Mouse (Mus musculus) lung, postnatal 0 days (tissue): ENCODE data around the gene Pllp. TPM values are rescaled to one million over a fixed set of nuclear protein-coding genes. Genes with fewer than 3 reads are reported as not detected.

Source experiments
- ATAC-seq: fragments of 200-750 bp; cut with Nextera tagmentation; 2 replicates; pipeline ENCODE4 v1.8.0; 2017; ENCODE audit warnings: moderate library complexity
- DNase-seq: peaks from one replicate; pipeline ENCODE4 v3.0.0-alpha.2; 2016; ENCODE audit warnings: low spot score
- H3K27ac ChIP-seq: fragments of 300-500 bp; sonication (generic); 2 replicates; pipeline ENCODE4 v1.5.1; 2014; ENCODE audit warnings: antibody characterized with exemption, mild to moderate bottlenecking, low read length, mixed read lengths
- H3K27me3 ChIP-seq: fragments of 300-500 bp; sonication (generic); replicated peaks from 2 replicates; pipeline ENCODE4 v1.6.1; 2014; ENCODE audit warnings: low read length, mixed read lengths; ENCODE audit not compliant: insufficient read depth
- H3K36me3 ChIP-seq: fragments of 300-500 bp; sonication (generic); 2 replicates; pipeline ENCODE4 v1.6.1; 2014; ENCODE audit warnings: low read length, mixed read lengths; ENCODE audit not compliant: insufficient read depth
- H3K4me1 ChIP-seq: fragments of 300-500 bp; sonication (generic); 2 replicates; pipeline ENCODE4 v1.6.1; 2014; ENCODE audit warnings: antibody characterized with exemption, low read depth, low read length, mixed read lengths; ENCODE audit not compliant: insufficient read depth
- H3K4me2 ChIP-seq: fragments of 300-500 bp; sonication (generic); replicated peaks from 2 replicates; pipeline ENCODE4 v1.6.1; 2014; ENCODE audit warnings: low read depth, mild to moderate bottlenecking, low read length, moderate library complexity, mixed read lengths
- H3K4me3 ChIP-seq: fragments of 300-500 bp; sonication (generic); 2 replicates; pipeline ENCODE4 v1.5.1; 2014; ENCODE audit warnings: low read depth, low read length
- H3K9ac ChIP-seq: fragments of 300-500 bp; sonication (generic); replicated peaks from 2 replicates; pipeline ENCODE4 v1.6.1; 2014; ENCODE audit warnings: low read depth, mild to moderate bottlenecking
- H3K9me3 ChIP-seq: fragments of 300-500 bp; sonication (generic); 2 replicates; pipeline ENCODE4 v1.6.1; 2016; ENCODE audit warnings: low read length, mixed read lengths
- CTCF ChIP-seq: IDR thresholded peaks from 2 replicates; pipeline ENCODE4 v1.5.1; 2016; ENCODE audit warnings: antibody characterized with exemption, mild to moderate bottlenecking
- EP300 ChIP-seq: IDR thresholded peaks from 2 replicates; pipeline ENCODE4 v1.6.1; 2016; ENCODE audit warnings: antibody characterized with exemption, mild to moderate bottlenecking, control low read depth
- WGBS: fragments of 180-500 bp; shearing (Covaris S2); extraction: QIAGEN DNeasy Blood & Tissue Kit; methylation state at CpG from one replicate; pipeline ENCODE4 v1.1.7; 2014; 5-methylcytosine and 5-hydroxymethylcytosine counted together
- polyA plus RNA-seq: library from polyadenylated mRNA; unstranded; fragments of >200 nt; fragmentation: Nextera tagmentation; extraction: Ambion mirVana; gene quantifications from 2 replicates; pipeline ENCODE4 v1.2.1, GENCODE M21; 2015

Gene Pllp
- polyA plus RNA-seq, 1 experiment from 2014 or later: 29.1 TPM

DNA sequence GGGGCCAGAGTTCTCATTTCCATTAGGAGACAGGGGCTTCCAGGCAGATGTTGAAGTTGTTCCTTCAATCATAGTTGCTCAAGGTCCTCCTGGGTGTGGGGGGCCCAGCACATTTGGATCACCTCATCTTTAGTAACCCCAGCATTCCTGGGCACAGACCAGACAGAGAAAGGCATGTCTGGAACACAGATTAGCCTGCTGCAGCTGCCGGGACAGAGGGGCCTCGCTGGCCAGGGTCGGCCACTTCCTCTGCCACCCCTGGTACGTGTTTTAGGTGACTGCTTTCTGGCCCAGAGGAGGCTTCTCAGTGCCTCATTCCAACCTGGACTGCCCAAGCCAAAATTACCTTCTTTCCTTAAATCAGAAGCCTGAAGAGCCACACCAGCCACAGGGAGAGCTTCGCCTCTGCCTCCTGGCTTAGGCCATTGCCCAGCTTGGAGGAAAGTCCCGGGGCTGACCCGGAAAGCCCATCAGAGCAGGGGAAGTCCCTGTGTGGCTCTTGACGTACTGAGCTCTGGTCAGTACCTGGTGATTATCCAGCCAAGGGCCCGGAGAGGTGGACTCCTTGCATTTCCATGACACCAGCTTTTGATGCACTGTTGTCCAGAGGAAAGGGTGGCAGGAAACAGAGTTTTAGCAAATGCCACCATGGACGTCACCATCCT lies 9.6 kb upstream of the Pllp start:
- H3K4me3 ChIP-seq: no peak overlapping the region
- H3K9ac ChIP-seq: no peak overlapping the region
- no peak overlapping the region for H3K27ac ChIP-seq
- TF ChIP-seq EP300: no peak
- TF ChIP-seq CTCF: no peak
- DNase-seq: no peak
- H3K4me2 ChIP-seq: no peak overlapping the region
- no peaks in the 10 kb centered on the region for H3K27me3 ChIP-seq
- H3K4me1 ChIP-seq: peaks cover 3% of the 10 kb centered on the region; the same call in 1 of the 2 replicates
- no peak for ATAC-seq
- H3K36me3 ChIP-seq: no peaks in the 10 kb centered on the region
- H3K9me3 ChIP-seq: no peaks in the 10 kb centered on the region
- WGBS: 75% methylated on average over 10 of the region's 10 CpGs

GRCm38 (mm10) chr8:94704669-94704984 lies 8.5 kb upstream of the Pllp start:
- DNase-seq (no peak), ATAC-seq (no peak)
- no peaks in the 10 kb centered on the region for H3K9me3 ChIP-seq
- peak overlapping the region; percentile 51 for H3K4me2 ChIP-seq
- no peaks in the 10 kb centered on the region for H3K27me3 ChIP-seq
- H3K36me3 ChIP-seq: no peaks in the 10 kb centered on the region
- peak overlapping the region; percentile 16 for H3K4me3 ChIP-seq
- no peak overlapping the region for H3K27ac ChIP-seq
- H3K4me1 ChIP-seq: peaks cover 3% of the 10 kb centered on the region; the same call in 1 of the 2 replicates
- no peak for TF ChIP-seq CTCF
- no peak for TF ChIP-seq EP300
- H3K9ac ChIP-seq: no peak overlapping the region
- WGBS: 11% methylated on average over 9 of the region's 9 CpGs

GRCm38 (mm10) chr8:94703972-94704668 lies 8.0 kb upstream of the Pllp start:
- no peaks in the 10 kb centered on the region for H3K9me3 ChIP-seq
- ATAC-seq (peak; percentile 89), DNase-seq (peak; percentile 96)
- no peaks in the 10 kb centered on the region for H3K36me3 ChIP-seq
- peak overlapping the region; percentile 34 for H3K4me3 ChIP-seq
- H3K27ac ChIP-seq: no peak overlapping the region
- no peaks in the 10 kb centered on the region for H3K27me3 ChIP-seq
- under 1% methylated on average over 35 of the region's 35 CpGs for WGBS
- H3K9ac ChIP-seq: no peak overlapping the region
- H3K4me2 ChIP-seq: peak overlapping the region; percentile 51
- TF ChIP-seq CTCF (peak; percentile 93), EP300 (peak; percentile 61)
- H3K4me1 ChIP-seq: peaks cover 3% of the 10 kb centered on the region; the same call in 1 of the 2 replicates

- peaks cover 3% of the 10 kb centered on the region; the same call in 1 of the 2 replicates for H3K4me1 ChIP-seq
- under 1% methylated on average over 35 of the region's 35 CpGs for WGBS
- no peaks in the 10 kb centered on the region for H3K9me3 ChIP-seq
- 0 out of 2 replicates have a peak overlapping the region, but pooled peaks have one; percentile 0 for H3K9ac ChIP-seq
- no peaks in the 10 kb centered on the region for H3K36me3 ChIP-seq
- peak overlapping the region; percentile 34 for H3K4me3 ChIP-seq
- H3K27me3 ChIP-seq: no peaks in the 10 kb centered on the region
- DNase-seq (peak; percentile 88), ATAC-seq (peak; percentile 78)
- peak overlapping the region; percentile 50 for H3K4me2 ChIP-seq
- TF ChIP-seq CTCF: peak; percentile 96
- 0 out of 2 replicates have a peak, but pooled peaks have one; percentile 25 for TF ChIP-seq EP300
- H3K27ac ChIP-seq: peak overlapping the region; percentile 34; the same call in 1 of the 2 replicates
These were observed 7.1 kb upstream of the Pllp start for GRCm38 (mm10) chr8:94702844-94703813.

DNA sequence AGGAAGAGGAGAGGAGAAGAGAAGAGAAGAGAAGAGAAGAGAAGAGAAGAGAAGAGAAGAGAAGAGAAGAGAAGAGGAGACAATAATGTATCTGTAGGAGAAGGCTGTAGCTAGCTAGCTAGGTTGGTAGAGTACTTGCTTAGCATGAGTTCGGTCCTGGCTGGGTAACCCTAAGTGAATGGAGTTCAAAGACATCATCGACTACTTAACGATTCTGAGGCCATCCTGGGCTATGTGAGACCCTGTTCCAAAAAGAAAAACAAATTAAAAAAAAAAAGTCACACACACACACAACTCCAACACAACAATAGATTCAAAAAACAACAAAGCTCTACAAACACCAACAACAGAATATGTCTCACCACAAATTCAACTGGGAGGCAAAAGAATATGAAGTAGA lies 6.1 kb upstream of the Pllp start:
- ATAC-seq: no peak
- no peak overlapping the region for H3K4me2 ChIP-seq
- H3K9ac ChIP-seq: no peak overlapping the region

More for the DNA sequence above, 6.1 kb upstream of the Pllp start:
- Histone ChIP-seq H3K36me3 (no peaks in the 10 kb centered on the region), H3K4me1 (peaks cover 2% of the 10 kb centered on the region; the same call in 1 of the 2 replicates), H3K9me3 (no peaks in the 10 kb centered on the region), H3K4me3 (no peak overlapping the region), H3K27ac (no peak overlapping the region), H3K27me3 (0 out of 2 replicates have a peak, but pooled peaks cover 1% of the 10 kb centered on the region)
- DNase-seq: no peak
- WGBS: 67% methylated on average over 3 of the region's 3 CpGs
- no peak for TF ChIP-seq EP300
- TF ChIP-seq CTCF: no peak
